Mouse (Mus musculus): ENCODE results near the gene N4bp1.

Gene N4bp1

DNA sequence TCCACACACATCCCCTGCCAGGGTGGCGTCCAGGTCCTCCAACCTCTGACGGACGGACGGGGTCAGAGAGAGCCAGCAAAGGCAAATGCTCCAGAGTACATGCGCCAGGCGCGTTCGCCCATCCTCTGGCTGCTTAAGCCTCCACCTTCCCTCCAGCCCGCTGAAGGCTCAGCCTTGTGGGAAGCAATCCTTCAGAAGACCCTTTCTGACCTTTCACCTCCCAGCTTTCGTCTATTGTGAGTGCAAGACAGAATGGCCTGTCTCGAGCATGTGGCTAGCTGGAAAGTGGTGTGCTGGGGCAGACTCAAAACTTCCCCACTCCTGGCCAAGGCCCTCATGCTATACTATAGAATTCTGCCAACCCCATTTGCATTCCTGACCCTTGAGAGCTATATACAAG is 30.4 kb downstream of the N4bp1 start:
- DNase-seq (ENCODE audit: low spot score) = no peak

DNA sequence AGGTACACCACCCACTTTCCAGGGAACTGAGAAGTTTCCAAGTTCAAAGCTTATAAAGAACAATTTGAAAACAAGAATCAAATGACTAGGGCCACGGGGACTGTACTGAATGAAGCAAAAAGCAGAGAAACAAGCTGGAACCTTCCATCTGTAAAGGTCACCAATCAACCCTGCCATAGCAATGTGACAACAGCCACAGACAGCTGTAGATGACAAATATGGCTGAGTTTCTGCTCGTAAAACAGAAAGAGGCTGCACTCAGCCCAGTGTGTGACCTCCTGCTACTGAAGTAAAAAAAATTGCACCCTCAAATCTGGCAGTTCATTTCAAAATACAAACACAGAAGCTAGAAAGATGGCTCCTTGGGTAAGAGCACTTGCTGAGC is 31.1 kb downstream of the N4bp1 start:
- no peak for DNase-seq (ENCODE audit: low spot score)

GRCm38 (mm10) chr8:86853266-86853988 is 31.6 kb downstream of the N4bp1 start:
- no peak for DNase-seq (ENCODE audit: low spot score)

- no peak for DNase-seq (ENCODE audit: low spot score)
These were observed 32.6 kb downstream of the N4bp1 start for GRCm38 (mm10) chr8:86852491-86852890.

GRCm38 (mm10) chr8:86848876-86849275 is 36.2 kb downstream of the N4bp1 start:
- DNase-seq (ENCODE audit: low spot score) = no peak

- DNase-seq (ENCODE audit: low spot score) = no peak
These were observed 36.7 kb downstream of the N4bp1 start for GRCm38 (mm10) chr8:86848401-86848800.

DNA sequence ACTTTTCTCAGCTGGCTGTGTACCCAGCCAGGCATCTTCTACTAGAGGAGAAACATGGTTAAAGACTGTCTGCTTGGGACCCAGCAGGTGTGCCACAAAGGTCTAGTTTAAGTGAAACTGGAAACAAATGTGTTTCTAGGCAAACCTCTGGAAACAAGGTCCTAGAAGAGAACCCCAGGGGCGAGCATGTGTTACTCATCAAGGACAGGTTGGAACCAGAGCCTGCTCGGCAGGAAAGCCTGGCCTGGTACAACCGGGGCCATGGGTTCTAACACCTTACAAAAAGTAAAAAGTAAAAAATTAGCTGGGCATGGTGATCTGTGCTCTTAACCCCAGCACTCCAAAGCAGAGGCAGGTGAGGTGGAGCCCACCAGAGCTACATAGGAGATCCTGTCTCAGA is 38.0 kb downstream of the N4bp1 start:
- DNase-seq (ENCODE audit: low spot score) = no peak

- DNase-seq (ENCODE audit: low spot score) = no peak
These were observed 39.2 kb downstream of the N4bp1 start for GRCm38 (mm10) chr8:86845875-86846274.

DNA sequence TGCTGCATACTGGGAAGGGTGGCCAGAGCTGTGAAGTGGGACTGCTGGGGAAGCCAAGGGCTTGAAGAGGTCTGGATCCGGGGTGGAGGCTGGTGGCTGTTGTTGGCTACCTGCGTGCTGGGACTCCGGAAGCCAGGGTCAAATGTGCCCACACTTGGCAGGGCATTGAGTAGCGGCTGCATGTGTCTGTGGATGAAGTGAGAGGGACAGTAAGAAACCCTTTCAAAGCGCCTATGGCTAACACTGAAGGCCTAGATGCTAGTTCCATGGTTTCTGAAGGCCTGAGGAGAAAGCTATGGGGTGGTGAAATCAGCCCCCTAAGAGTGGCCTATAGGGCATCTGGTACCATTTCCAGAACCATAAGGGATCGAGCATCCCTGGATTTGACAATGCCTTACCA is 40.2 kb downstream of the N4bp1 start:
- DNase-seq (ENCODE audit: low spot score) = no peak

GRCm38 (mm10) chr8:86843896-86844295 is 41.2 kb downstream of the N4bp1 start:
- DNase-seq (ENCODE audit: low spot score) = no peak

- no peak for DNase-seq (ENCODE audit: low spot score)
These were observed 43.3 kb downstream of the N4bp1 start for GRCm38 (mm10) chr8:86841556-86842309.

DNA sequence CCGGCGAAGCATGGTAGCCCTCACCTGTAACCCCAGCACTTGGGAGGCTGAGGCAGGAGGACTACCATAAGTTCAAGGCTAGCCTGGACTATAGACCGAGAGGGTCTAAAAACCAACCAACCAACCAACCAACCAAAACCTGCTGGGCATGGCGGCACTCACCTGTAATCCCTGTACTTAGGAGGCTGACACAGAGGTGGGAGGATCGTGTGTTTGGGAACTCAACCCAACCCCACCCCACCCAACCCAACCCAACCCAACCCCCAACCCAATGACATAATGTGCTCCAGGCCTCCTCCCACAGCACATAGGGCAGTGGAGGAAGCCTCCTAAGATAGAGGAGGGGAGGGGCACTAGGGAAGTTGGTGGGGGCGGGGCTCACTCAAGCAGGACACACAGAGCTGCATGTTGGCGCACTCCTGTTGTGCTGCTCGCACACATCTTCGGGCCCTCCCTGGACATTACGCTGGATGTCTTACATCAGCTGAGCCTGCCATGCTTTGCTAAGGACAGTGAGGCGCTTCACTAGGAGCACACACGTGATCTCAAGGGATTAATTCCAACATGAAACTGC is 44.9 kb downstream of the N4bp1 start:
- no peak for DNase-seq (ENCODE audit: low spot score)

DNA sequence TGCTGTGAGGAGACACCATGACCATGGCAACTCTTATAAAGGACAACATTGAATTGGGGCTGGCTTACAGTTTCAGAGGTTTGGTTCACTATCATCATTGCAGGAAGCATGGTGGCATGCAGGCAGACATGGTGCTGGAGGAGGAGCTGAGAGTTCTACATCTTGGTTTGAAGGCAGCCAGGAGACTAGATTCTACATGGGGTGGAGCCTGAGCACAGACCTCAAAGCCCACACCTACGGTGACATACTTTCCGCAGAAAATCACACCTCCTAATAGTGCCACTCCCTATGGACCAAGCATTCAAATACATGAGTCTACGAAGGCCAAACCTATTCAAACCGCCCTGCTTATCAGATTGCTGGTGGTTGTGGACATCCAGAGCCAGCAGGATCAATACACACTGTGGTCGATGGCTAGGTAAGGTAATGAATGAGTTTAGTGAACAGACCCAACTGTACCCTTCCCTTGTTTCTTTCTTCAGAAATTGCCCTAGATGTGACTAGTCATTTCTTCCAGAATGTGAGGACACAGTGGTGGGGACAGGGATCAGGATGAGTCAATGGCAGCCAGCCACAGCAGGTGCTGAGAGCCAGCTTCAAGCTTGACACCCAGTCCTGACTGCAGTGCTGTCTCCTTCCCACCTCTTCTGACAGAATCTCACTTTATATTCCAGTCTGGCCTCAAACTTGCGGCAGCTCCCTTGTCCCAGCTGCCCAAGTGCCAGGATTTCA is 46.2 kb downstream of the N4bp1 start:
- DNase-seq (ENCODE audit: low spot score) = no peak

- no peak for DNase-seq (ENCODE audit: low spot score)
These were observed 47.8 kb downstream of the N4bp1 start for GRCm38 (mm10) chr8:86837234-86837633.

- no peak for DNase-seq (ENCODE audit: low spot score)
These were observed 49.2 kb downstream of the N4bp1 start for GRCm38 (mm10) chr8:86835881-86836280.

DNA sequence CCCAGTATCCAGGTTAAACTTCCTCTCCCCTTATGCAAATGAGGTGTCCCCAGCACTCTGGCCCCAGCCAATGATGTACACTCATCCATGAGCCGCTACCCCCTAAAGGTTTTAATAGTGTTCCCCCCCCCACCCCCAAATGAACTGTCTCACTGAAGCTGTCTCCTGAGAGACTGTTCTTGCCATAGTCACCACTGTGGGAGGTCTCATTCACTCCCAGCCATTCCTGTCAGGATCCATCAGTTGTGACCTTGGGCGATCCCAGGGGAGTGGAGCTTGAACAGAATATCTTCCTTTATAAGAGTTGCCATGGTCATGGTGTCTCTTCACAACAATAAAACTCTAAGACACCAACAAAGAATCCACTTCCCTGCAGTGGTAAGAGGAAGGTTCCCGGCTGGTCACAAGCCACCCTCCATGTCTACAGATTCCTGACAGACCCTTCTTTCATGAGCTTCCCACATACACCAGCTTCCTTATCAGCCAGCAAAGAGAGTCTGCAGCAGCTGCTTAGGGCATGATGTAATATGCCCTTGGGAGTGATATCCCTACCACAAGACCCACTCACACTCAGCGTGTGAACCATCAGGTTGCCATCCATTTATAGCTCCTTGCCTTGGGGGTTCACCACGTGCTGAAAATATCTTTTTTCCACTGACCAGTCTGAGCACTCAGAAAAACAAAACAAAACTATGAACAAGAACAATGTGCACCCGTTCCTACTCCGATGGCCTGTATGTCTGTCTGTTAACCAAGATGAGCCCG is 50.4 kb downstream of the N4bp1 start:
- no peak for DNase-seq (ENCODE audit: low spot score)

DNA sequence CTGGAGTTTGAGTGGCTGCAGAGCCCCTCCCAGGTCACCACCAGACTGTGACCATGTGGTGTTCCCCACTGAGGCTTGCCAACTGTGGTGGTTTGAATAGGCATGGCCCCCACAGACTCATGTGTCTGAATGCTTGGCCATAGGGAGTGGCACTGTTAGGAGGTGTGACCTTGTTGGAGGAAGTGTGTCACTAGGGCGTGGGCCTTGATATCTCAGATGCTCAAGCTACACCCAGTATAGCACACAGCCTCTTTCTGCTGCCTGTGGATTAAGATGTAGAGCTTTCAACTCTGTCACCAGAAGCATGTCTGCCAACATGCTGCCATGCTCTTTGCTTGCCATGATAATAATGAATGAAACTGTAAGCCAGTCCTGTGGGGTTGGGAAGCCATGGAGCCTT is 51.1 kb downstream of the N4bp1 start:
- no peak for DNase-seq (ENCODE audit: low spot score)

GRCm38 (mm10) chr8:86828925-86829324 is 56.1 kb downstream of the N4bp1 start:
- no peak for DNase-seq (ENCODE audit: low spot score)

DNA sequence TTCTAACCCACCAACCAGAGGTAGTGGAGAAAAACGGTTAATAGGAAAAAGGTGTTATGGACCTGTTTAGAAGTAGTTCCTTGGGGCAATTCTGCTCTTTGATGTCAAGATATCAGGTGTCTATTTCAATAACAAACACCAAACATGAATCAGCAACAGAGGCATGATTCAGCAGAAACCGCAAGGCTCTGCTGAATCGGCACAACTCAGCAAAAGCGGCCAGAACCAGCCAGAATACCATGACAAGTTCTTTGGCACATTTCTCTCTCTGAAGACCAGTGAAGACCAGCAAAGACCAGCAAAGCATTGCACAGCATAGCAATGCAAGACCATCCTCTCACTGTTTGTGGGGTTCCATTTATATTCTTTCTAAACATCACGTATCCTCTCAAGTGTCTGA is 57.9 kb downstream of the N4bp1 start:
- no peak for DNase-seq (ENCODE audit: low spot score)

DNA sequence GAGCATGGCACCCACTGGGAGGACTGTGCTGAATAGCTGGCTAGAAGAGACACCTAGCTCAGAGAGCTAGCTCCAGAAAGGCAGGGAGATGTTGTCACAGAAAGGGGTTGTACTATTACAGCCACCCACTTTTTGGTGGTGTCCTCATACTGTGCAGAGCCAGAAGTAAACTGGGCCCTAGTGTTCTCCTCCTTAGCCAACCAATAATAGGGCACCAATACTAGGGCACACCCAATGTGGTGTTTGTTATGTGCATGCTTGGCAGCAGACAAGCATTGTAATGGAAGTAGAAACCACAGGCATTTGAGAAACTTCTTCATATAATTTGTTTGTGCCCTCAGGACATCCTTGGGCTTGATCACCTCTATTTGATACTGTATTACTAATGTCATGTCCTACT is 58.5 kb downstream of the N4bp1 start:
- no peak for DNase-seq (ENCODE audit: low spot score)

- DNase-seq (ENCODE audit: low spot score) = peak; percentile 81
These were observed 59.2 kb downstream of the N4bp1 start for GRCm38 (mm10) chr8:86825674-86826448.

Data from MN1 (cell line).